Mouse (Mus musculus) CH12.LX (cell line): ENCODE measurements around the gene Slc22a17. TPM values are rescaled to one million over a fixed set of nuclear protein-coding genes. Genes with fewer than 3 reads are reported as not detected.

ENCODE experiments used
- DNase-seq: peaks from one replicate; pipeline ENCODE4 v3.0.0-alpha.2; 2013; ENCODE audit errors: extremely low read depth
- H3K27ac ChIP-seq: 2 replicates; pipeline ENCODE4 v1.5.1; 2012; ENCODE audit warnings: low read depth, mild to moderate bottlenecking, control low read depth, moderate library complexity; ENCODE audit not compliant: insufficient read depth
- H3K27me3 ChIP-seq: replicated peaks from 2 replicates; pipeline ENCODE3; 2012; ENCODE audit warnings: inconsistent platforms
- H3K36me3 ChIP-seq, 2 experiments: replicated peaks in 1 of 2; 2 replicates each; pipeline versions ENCODE3 to v1.6.1; 2012; ENCODE audit warnings: inconsistent platforms in 1 of 2, low read length in 1 of 2, mild to moderate bottlenecking in 1 of 2, mixed read lengths in 1 of 2, moderate library complexity in 1 of 2; ENCODE audit not compliant: control insufficient read depth in 1 of 2, insufficient read depth in 1 of 2
- H3K4me1 ChIP-seq, 2 experiments: 2 replicates each; pipeline ENCODE4 v1.6.1; 2012; ENCODE audit warnings: inconsistent platforms in 1 of 2, moderate library complexity in 1 of 2; ENCODE audit not compliant: insufficient read depth in 2 of 2, control insufficient read depth in 1 of 2
- H3K4me2 ChIP-seq: 2 replicates; pipeline ENCODE4 v1.6.1; 2012; ENCODE audit warnings: low read depth, mild to moderate bottlenecking, control low read depth; ENCODE audit not compliant: poor library complexity, insufficient read depth, severe bottlenecking
- H3K4me3 ChIP-seq, 3 experiments: fragments of 150-350 bp in 1 of 3; sonication (generic) in 1 of 3; replicated peaks in 1 of 3; 2 replicates each; pipeline versions ENCODE3 to v1.5.1; 2011 to 2012; ENCODE audit warnings: low read depth in 2 of 3, low read length in 2 of 3, mild to moderate bottlenecking in 2 of 3, moderate library complexity in 2 of 3, control low read depth in 1 of 3, improper control_type of control experiment in 1 of 3, inconsistent platforms in 1 of 3, mixed read lengths in 1 of 3; ENCODE audit not compliant: poor library complexity in 1 of 3
- H3K79me2 ChIP-seq: replicated peaks from 2 replicates; pipeline ENCODE4 v1.6.1; 2012; ENCODE audit warnings: mild to moderate bottlenecking, moderate library complexity; ENCODE audit not compliant: control insufficient read depth, poor library complexity, insufficient read depth, severe bottlenecking; ENCODE audit errors: extremely low read depth
- H3K9ac ChIP-seq: 2 replicates; pipeline ENCODE4 v1.6.1; 2012; ENCODE audit warnings: low read depth, mild to moderate bottlenecking, control low read depth, moderate library complexity; ENCODE audit not compliant: insufficient read depth
- H3K9me3 ChIP-seq: replicated peaks from 2 replicates; pipeline ENCODE3; 2012; ENCODE audit warnings: low read length, inconsistent platforms, mixed read lengths
- BHLHE40 ChIP-seq: IDR thresholded peaks from 2 replicates; pipeline ENCODE4 v1.6.1; 2011; ENCODE audit warnings: mild to moderate bottlenecking, low read depth, low read length, improper control_type of control experiment
- CTCF ChIP-seq, 2 experiments: IDR thresholded peaks in 1 of 2; conservative IDR thresholded peaks in 1 of 2; 2 replicates each; pipeline ENCODE4 v1.5.1; 2011 to 2012; ENCODE audit warnings: low read depth in 2 of 2, low read length in 2 of 2, improper control_type of control experiment in 1 of 2, inconsistent platforms in 1 of 2, mild to moderate bottlenecking in 1 of 2, moderate library complexity in 1 of 2
- ELF1 ChIP-seq: IDR thresholded peaks from 2 replicates; pipeline ENCODE4 v1.6.1; 2014; ENCODE audit warnings: low read depth, mild to moderate bottlenecking, inconsistent platforms, low read length, improper control_type of control experiment
- EP300 ChIP-seq: IDR thresholded peaks from 2 replicates; pipeline ENCODE4 v1.6.1; 2011; ENCODE audit warnings: low read length, improper control_type of control experiment
- ETS1 ChIP-seq: conservative IDR thresholded peaks from 2 replicates; pipeline ENCODE4 v1.6.1; 2012; ENCODE audit warnings: low read depth, mild to moderate bottlenecking, inconsistent platforms, low read length, improper control_type of control experiment, moderate library complexity
- JUN ChIP-seq: IDR thresholded peaks from 2 replicates; pipeline ENCODE4 v1.6.1; 2011; ENCODE audit warnings: low read depth, mild to moderate bottlenecking, low read length, improper control_type of control experiment, moderate library complexity; ENCODE audit not compliant: insufficient read depth
- KAT2A ChIP-seq: IDR thresholded peaks from 2 replicates; pipeline ENCODE4 v1.6.1; 2012; ENCODE audit warnings: low read length, improper control_type of control experiment, inconsistent platforms; ENCODE audit not compliant: insufficient replicate concordance
- MAX ChIP-seq: IDR thresholded peaks from 2 replicates; pipeline ENCODE4 v1.6.1; 2011; ENCODE audit warnings: low read length, improper control_type of control experiment
- MEF2A ChIP-seq: IDR thresholded peaks from 2 replicates; pipeline ENCODE4 v1.6.1; 2014; ENCODE audit warnings: low read depth, mild to moderate bottlenecking, inconsistent platforms, low read length, improper control_type of control experiment, borderline replicate concordance
- PAX5 ChIP-seq: IDR thresholded peaks from 2 replicates; pipeline ENCODE4 v1.6.1; 2012; ENCODE audit warnings: low read length, inconsistent platforms, mixed read lengths
- POLR2AphosphoS2 ChIP-seq: IDR thresholded peaks from 2 replicates; pipeline ENCODE4 v1.6.1; 2011; ENCODE audit warnings: low read depth, low read length, improper control_type of control experiment
- RAD21 ChIP-seq: IDR thresholded peaks from 2 replicates; pipeline ENCODE4 v1.6.1; 2011; ENCODE audit warnings: low read depth, mild to moderate bottlenecking, low read length, improper control_type of control experiment, moderate library complexity
- RCOR1 ChIP-seq: conservative IDR thresholded peaks from 2 replicates; pipeline ENCODE4 v1.6.1; 2012; ENCODE audit warnings: low read depth, mild to moderate bottlenecking, inconsistent platforms, low read length, improper control_type of control experiment
- SIN3A ChIP-seq: IDR thresholded peaks from 2 replicates; pipeline ENCODE4 v1.6.1; 2012; ENCODE audit warnings: low read length, improper control_type of control experiment, inconsistent platforms
- SMC3 ChIP-seq: IDR thresholded peaks from 2 replicates; pipeline ENCODE4 v1.6.1; 2011; ENCODE audit warnings: low read depth, low read length, improper control_type of control experiment
- TBP ChIP-seq: conservative IDR thresholded peaks from 2 replicates; pipeline ENCODE4 v1.6.1; 2011; ENCODE audit warnings: low read depth, low read length, improper control_type of control experiment
- TCF12 ChIP-seq: IDR thresholded peaks from 2 replicates; pipeline ENCODE4 v1.6.1; 2014; ENCODE audit warnings: low read depth, mild to moderate bottlenecking, inconsistent platforms, low read length, improper control_type of control experiment
- UBTF ChIP-seq: IDR thresholded peaks from 2 replicates; pipeline ENCODE4 v1.6.1; 2012; ENCODE audit warnings: low read depth, mild to moderate bottlenecking, inconsistent platforms, low read length, improper control_type of control experiment, moderate library complexity
- USF2 ChIP-seq: conservative IDR thresholded peaks from 2 replicates; pipeline ENCODE4 v1.6.1; 2011; ENCODE audit warnings: low read depth, low read length, improper control_type of control experiment
- ZC3H11A ChIP-seq: IDR thresholded peaks from 2 replicates; pipeline ENCODE4 v1.6.1; 2012; ENCODE audit warnings: low read depth, mild to moderate bottlenecking, inconsistent platforms, low read length, improper control_type of control experiment
- ZMIZ1 ChIP-seq: IDR thresholded peaks from 2 replicates; pipeline ENCODE4 v1.6.1; 2012; ENCODE audit warnings: low read depth, mild to moderate bottlenecking, inconsistent platforms, low read length, improper control_type of control experiment
- ZNF384 ChIP-seq: IDR thresholded peaks from 2 replicates; pipeline ENCODE4 v1.6.1; 2012; ENCODE audit warnings: low read depth, low read length, improper control_type of control experiment, inconsistent platforms
- dilution Hi-C: fragments of 300-500 bp; cut with MboI; formaldehyde crosslinking; loops from 2 replicates; pipeline ENCODE4 v1.14.3; 2020; ENCODE audit warnings: low sequenced_read_pairs; ENCODE audit not compliant: extremely low pct_unique_long_range_greater_than_20kb, extremely low pct_ligation_motif_present
- in situ Hi-C: fragments of 300-500 bp; cut with MboI; formaldehyde crosslinking; loops from 3 replicates; pipeline ENCODE4 v1.14.3; 2019; ENCODE audit warnings: low sequenced_read_pairs, low pct_ligation_motif_present, low pct_unique_long_range_greater_than_20kb, mixed read lengths
- polyA plus RNA-seq: library from polyadenylated mRNA; unstranded; fragments of >175 nt; gene quantifications from 2 replicates; pipeline ENCODE4 v1.2.1, GENCODE M21; 2012; ENCODE audit warnings: low read depth; ENCODE audit not compliant: insufficient read length
- total RNA-seq, 2 experiments: library from RNA; depleted of rRNA; stranded (reverse); fragments of 300-350 nt in 1 of 2; fragments of >200 nt in 1 of 2; gene quantifications; 2 replicates each; pipeline ENCODE4 v1.2.3; 2012 to 2014

Slc22a17 gene
- total and polyA plus RNA-seq, 3 experiments: 0.04 to 1.1 (median 0.34) TPM

- no peak for TF ChIP-seq USF2
- no peak for TF ChIP-seq SMC3
- no peak for TF ChIP-seq TCF12
- TF ChIP-seq ZC3H11A: no peak
- no peak for TF ChIP-seq CTCF (conservative IDR thresholded peaks at IDR 0.05 in 1 of 2, IDR thresholded peaks at IDR 0.05 in 1 of 2; ENCODE audit: low read depth in 2 of 2, low read length in 2 of 2)
- no peak for TF ChIP-seq RCOR1
- no peak for TF ChIP-seq ELF1
- no peak for TF ChIP-seq UBTF
- no peak for TF ChIP-seq PAX5
- TF ChIP-seq SIN3A: no peak
- TF ChIP-seq TBP: no peak
- no peak for TF ChIP-seq MEF2A
- TF ChIP-seq MAX: no peak
- Histone ChIP-seq H3K4me2 (no peak overlapping the region), H3K79me2 (no peaks in the 10 kb centered on the region), H3K9ac (no peak overlapping the region), H3K27me3 (peaks cover 50% of the 10 kb centered on the region), H3K4me3 (no peak overlapping the region), H3K9me3 (no peaks in the 10 kb centered on the region), H3K4me1 (peaks cover 0 to 5% of the 10 kb centered on the region in 2 experiments; a peak in 2 of 4 replicates), H3K36me3 (no peaks in the 10 kb centered on the region), H3K27ac (no peak overlapping the region)
- in situ Hi-C loops: no loop called here
- dilution Hi-C loops: no loop called here
- DNase-seq: no peak
Measured at GRCm38 (mm10) chr14:54954474-54954873, 41.5 kb upstream of the Slc22a17 start.

GRCm38 (mm10) chr14:54953664-54954206 is 40.8 kb upstream of the Slc22a17 start:
- no peak overlapping the region for H3K27ac ChIP-seq
- dilution Hi-C loops (no loop called here), in situ Hi-C loops (no loop called here)
- H3K9ac ChIP-seq: no peak overlapping the region
- peaks cover 51% of the 10 kb centered on the region for H3K27me3 ChIP-seq
- no peaks in the 10 kb centered on the region for H3K36me3 ChIP-seq
- no peaks in the 10 kb centered on the region for H3K9me3 ChIP-seq
- no peaks in the 10 kb centered on the region for H3K4me1 ChIP-seq
- TF ChIP-seq RAD21 (no peak), ZMIZ1 (no peak), BHLHE40 (no peak), ZNF384 (no peak), EP300 (no peak), UBTF (no peak), POLR2AphosphoS2 (no peak), KAT2A (no peak), ETS1 (no peak), JUN (no peak), TBP (no peak), USF2 (no peak)
- DNase-seq: no peak
- no peak overlapping the region for H3K4me2 ChIP-seq
- H3K4me3 ChIP-seq: no peak overlapping the region
- no peaks in the 10 kb centered on the region for H3K79me2 ChIP-seq
